Mouse (Mus musculus) thymus, postnatal 14 days (tissue): ENCODE data around the gene Plcb1.

Source experiments
- DNase-seq: peaks from one replicate; pipeline ENCODE4 v3.0.0; 2021

Gene Plcb1

DNA sequence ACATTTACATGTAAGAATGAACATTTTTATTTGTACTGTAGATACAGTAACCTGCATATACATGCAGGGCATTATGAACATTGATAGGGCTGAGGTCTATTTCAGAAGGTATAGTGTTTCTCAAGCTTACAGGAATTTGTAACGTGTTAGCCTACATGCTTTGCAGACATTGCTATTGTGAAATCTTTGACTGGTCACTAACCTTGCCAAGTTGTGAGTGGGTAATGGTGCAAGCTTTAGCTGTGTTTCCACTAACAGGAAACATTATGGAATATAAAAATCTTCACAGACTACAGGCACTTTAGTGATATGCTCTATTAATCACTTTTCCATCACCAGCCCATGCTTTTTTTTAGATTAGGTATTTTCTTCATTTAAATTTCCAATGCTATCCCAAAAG, 289.5 kb downstream of the Plcb1 start:
- DNase-seq, result no peak

GRCm38 (mm10) chr2:135092588-135093162, 306.8 kb downstream of the Plcb1 start:
- no peak for DNase-seq

DNA sequence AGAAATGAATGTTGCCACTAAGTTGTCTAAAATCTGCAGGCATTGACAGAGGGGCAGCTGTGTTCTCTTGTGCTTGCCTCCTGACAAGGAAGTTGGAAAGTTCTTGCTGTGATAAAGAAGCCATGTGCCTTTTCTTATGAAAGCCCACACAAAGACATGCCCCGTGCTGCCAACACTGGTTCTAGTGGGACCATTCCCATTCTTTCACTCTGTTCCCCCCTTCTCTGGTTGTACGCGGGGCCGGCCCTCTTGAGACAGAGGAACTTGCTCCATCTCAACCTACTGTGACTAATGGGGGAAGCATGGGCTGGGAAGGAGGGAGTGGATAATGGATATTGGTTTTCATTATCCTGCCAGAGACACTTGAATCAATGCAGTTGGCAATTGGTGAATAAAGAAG, 315.4 kb downstream of the Plcb1 start:
- no peak for DNase-seq

GRCm38 (mm10) chr2:135101943-135102342, 316.1 kb downstream of the Plcb1 start:
- DNase-seq, result no peak

GRCm38 (mm10) chr2:135106649-135107048, 320.8 kb downstream of the Plcb1 start:
- no peak for DNase-seq

DNA sequence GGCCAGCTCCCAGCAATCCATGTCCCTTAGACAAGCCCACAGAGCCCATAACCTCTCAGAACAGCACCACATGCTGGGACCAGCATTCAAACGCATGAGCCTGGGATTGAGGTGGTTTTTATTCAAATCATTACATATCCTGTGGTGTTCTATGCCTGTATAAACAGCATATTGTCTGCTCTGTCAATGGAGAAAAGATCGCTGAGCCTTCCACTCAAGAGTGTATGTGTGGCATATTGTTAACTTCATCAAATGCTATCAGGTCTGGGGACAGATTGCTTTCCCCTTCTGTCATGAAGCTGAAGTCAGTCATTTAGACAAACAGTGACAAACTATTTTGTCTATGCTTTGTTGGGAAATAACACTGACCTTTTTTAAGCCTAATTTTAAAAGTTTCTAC, 322.7 kb downstream of the Plcb1 start:
- DNase-seq, result no peak

DNA sequence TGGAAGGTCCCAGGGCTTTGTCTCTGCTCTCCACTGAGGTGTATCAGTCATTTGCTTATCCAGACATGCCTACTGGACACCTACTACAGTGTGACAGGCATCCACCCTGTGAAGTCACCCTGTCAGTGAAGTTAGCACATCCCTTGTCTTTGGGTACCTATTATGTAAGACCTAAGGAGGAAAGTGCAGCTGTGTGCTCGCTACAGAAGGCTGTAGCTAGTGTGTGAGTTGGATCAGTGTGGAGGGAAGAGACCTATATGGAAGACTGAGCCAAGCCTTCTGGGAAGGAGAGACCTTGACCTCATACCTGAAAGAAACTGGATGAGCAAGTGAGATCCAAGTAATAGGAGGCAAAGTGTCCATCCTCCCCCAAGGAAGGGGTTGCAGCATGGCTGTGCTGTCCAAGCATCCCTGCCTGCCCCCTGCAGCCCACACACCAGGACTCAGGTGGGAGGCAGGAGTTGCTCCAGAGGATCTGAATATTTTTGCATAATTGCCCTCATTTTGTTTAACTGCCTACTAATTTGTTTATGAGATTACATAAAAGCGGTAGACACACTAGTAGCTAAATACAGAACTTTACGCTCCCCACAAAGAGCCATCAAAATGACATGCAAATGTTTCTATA, 328.7 kb downstream of the Plcb1 start:
- no peak for DNase-seq

- DNase-seq, result no peak
Measured at GRCm38 (mm10) chr2:135123057-135123456, 337.2 kb downstream of the Plcb1 start.

DNA sequence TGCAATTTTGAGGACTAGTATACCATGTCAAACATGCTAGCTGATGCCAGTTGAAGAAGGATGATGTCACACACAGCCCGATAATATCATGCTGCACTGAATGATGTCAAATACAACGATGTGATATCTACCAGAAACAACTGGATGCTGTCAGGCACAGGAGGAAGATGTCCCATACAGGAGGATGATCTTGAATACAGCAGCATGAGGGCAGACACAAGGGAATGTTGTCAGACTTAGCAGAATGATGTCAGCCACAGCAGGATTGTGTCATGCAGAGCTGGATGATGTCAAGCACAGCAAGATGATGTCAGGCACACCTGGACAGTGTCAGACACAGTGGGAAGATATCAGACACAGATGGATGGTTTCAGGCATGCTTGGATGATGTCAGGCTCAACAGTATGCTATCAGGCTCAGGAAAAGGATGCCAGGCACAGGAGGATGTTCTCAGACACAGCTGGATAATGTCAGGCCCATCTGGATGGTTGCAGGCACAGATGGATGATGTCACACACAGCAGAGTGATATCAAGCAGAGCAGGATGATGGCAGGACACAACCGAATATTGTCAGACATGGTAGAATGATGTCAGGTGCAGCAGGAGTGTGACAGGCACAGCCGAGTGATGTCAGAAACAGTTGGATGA, 338.0 kb downstream of the Plcb1 start:
- DNase-seq, result no peak

DNA sequence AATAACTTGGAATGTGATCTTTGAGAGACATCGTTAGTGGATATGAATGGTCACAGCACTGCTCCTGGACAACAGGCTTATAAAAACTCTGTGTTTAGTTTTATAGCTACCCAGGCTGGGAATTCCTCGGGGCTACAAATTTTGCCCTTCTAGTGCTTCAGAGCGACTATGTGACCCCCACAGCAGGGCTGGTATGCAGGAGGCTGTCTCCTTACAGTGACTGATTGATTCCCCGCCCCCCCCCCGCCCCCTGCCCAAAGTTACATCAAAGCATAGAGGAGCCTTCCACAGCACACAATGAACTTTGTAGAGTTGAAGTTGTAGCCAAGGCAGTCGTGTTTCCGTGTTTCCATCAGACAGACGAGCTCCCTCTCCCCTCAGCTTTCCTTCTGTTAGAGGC, 354.7 kb downstream of the Plcb1 start:
- no peak for DNase-seq

DNA sequence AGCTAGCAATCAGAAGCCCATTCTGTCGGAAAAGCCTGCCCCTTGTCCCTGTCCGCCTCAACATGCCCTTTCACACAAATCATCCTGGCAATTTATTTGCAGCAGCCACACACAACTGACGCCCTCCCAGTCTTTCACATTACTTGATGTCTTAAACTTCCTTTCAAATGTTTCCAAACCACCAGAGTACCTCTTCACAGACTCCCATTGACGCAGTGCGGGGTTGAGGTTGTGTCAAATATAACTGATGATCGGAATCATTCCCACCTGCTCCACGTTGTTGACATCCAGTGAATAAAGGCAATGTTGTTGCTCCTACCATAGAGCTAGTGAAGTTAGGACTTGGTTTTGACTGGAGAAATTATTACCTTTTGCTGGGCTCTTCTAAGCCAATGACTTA, 366.4 kb downstream of the Plcb1 start:
- DNase-seq, result no peak

DNA sequence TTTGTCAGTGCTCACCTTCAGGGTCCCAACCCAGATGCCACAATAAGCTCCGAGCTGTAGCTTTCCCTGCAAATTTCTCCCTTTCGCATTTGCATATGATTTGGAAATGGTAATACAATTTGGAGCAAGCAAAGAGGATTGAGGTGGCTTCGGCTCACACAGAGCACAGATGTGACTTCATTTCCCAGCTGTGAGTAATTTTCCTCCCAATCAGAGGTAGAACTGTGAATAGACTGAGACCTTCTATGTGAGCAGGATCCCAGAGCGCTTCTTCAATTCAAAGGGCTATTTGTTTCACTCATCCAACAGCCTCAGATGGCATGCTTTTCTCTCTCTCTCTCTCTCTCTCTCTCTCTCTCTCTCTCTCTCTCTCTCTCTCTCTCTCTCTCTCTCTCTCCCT, 367.4 kb downstream of the Plcb1 start:
- no peak for DNase-seq

- no peak for DNase-seq
Measured at GRCm38 (mm10) chr2:135156055-135156454, 370.2 kb downstream of the Plcb1 start.

DNA sequence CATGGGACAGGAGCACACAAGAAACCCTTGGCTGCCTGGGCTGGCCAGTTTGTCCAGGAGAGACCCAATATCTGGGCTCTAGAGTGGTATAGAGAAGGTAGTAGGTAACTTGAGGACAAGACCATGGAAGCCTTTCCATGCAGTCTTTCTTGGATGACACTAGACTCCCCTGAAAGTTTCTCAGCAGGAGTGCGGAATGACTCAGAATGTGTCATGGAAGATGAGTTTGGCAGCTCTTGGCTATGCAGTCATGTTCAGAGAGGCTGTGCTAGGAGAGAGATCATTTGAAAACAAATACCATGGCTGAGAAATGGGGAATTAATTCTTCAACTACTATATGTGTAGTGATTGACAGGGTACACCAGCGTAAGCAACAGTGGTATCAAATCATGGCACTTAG, 372.1 kb downstream of the Plcb1 start:
- DNase-seq, result no peak

DNA sequence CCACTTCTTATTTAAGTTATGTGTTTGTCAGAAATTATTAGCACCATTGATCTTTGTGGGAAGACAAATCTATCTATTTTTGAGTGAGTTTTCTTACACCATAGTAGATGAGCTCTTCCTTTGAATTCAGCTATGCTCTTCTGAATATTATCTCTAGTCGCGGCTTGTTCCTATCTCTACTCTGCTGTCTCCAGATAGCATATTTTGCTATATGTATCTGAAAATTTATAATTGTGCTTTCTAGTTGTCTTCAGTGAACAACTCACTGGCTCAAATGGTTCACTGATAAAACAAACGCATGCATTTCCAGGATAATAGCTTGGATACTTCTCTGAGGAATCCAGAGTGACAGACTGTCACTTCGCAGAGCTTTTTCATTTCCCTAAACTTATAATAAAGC, 375.8 kb downstream of the Plcb1 start:
- no peak for DNase-seq

DNA sequence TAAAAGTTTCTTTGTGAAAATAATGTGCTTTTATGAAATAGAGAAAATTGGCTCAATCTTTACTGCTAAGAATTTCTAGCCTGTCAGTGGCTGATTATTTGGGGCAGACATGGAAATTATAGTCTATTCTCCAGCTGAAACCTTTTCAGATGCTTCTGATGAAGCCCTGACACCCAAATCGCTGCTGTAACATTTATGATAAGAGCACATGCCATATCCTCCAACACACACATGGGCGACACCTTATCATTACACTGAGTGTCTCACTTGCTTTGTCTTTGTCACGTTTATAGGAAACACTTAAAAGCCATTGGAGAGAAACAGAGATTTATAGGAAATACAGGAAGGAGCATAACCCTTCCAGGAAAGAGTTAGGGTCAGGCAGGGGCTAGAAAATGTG, 379.6 kb downstream of the Plcb1 start:
- DNase-seq, result no peak

GRCm38 (mm10) chr2:135175544-135175943, 389.7 kb downstream of the Plcb1 start:
- no peak for DNase-seq

DNA sequence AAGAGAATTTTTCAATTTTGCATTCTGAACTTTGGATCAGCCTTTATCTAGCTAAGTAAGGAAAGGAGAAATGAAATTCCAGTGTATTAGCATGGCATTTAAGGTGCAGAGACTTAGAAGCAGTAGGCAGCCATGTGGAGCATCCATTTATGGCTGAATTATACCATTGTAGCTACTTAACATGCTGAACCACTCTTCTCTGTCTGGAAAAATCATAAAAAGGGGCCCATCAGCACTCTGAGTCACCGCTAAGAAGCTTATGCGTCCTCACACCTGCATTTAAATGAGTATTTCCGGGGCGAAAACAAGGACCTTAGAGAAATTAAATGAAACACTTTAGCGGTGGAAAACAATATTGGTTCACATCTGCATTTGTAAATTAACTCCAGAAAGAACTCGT, 401.8 kb downstream of the Plcb1 start:
- DNase-seq, result no peak

- no peak for DNase-seq
Measured at GRCm38 (mm10) chr2:135200830-135201229, 415.0 kb downstream of the Plcb1 start.

DNA sequence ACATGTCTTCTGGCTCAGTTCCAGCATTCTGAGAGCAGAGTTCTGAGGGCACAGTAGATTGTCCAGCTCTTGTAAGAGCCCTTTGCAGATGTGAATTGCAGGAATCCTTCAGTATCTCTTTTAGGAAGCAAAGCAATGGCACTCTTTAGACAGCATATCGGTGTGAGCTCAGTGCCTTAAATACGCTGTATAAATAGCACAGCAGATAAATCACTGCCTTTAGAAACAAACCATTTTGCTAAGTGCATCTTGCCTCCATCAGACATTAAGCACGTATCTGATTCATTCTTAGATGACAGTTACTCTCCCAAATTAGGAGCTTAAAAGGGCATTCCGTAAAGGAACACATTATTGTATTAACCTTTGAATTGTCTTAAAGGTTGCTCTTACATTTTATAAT, 416.5 kb downstream of the Plcb1 start:
- no peak for DNase-seq

GRCm38 (mm10) chr2:135204141-135205120, 418.6 kb downstream of the Plcb1 start:
- DNase-seq, result no peak

GRCm38 (mm10) chr2:135208890-135209289, 423.0 kb downstream of the Plcb1 start:
- no peak for DNase-seq

GRCm38 (mm10) chr2:135214746-135215448, 429.0 kb downstream of the Plcb1 start:
- DNase-seq, result no peak
